Mouse (Mus musculus) megakaryocyte, embryonic 14.5 days (primary cell): ENCODE measurements around the gene Vkorc1l1. TPM values are rescaled to one million over a fixed set of nuclear protein-coding genes. Genes with fewer than 3 reads are reported as not detected.

Experiments used
- H3K27me3 ChIP-seq: replicated peaks from 2 replicates; pipeline ENCODE3; 2012; ENCODE audit warnings: inconsistent platforms
- H3K36me3 ChIP-seq: replicated peaks from 2 replicates; pipeline ENCODE3; 2012; ENCODE audit warnings: low read length, inconsistent platforms, mixed read lengths
- H3K4me1 ChIP-seq: 2 replicates; pipeline ENCODE4 v1.6.1; 2012; ENCODE audit warnings: inconsistent platforms
- H3K4me3 ChIP-seq: replicated peaks from 2 replicates; pipeline ENCODE3; 2012; ENCODE audit warnings: moderate library complexity, mild to moderate bottlenecking, inconsistent platforms
- H3K9me3 ChIP-seq: 2 replicates; pipeline ENCODE4 v1.6.1; 2012; ENCODE audit warnings: inconsistent platforms
- FLI1 ChIP-seq: IDR thresholded peaks from 2 replicates; pipeline ENCODE4 v1.6.1; 2012; ENCODE audit warnings: low read length, inconsistent platforms, mixed read lengths
- GATA1 ChIP-seq: IDR thresholded peaks from 3 replicates; pipeline ENCODE4 v1.6.1; 2012; ENCODE audit warnings: mixed read lengths, low read length, inconsistent platforms, borderline replicate concordance
- polyA plus RNA-seq: library from polyadenylated mRNA; stranded (reverse); fragments of >175 nt; gene quantifications from 2 replicates; pipeline ENCODE4 v1.2.3, GENCODE M21; 2012; ENCODE audit warnings: low replicate concordance; ENCODE audit not compliant: insufficient read depth

Vkorc1l1 gene
- polyA plus RNA-seq, 1 experiment, result 3.5 TPM

- H3K4me1 ChIP-seq, result peaks cover 43% of the 10 kb centered on the region
- no peaks in the 10 kb centered on the region for H3K9me3 ChIP-seq
- no peak overlapping the region for H3K4me3 ChIP-seq
- H3K36me3 ChIP-seq, result peaks cover 20% of the 10 kb centered on the region
- no peak for TF ChIP-seq FLI1
- no peak for TF ChIP-seq GATA1
- no peaks in the 10 kb centered on the region for H3K27me3 ChIP-seq
These were observed 26.6 kb downstream of the Vkorc1l1 start for GRCm38 (mm10) chr5:129968417-129968816.

DNA sequence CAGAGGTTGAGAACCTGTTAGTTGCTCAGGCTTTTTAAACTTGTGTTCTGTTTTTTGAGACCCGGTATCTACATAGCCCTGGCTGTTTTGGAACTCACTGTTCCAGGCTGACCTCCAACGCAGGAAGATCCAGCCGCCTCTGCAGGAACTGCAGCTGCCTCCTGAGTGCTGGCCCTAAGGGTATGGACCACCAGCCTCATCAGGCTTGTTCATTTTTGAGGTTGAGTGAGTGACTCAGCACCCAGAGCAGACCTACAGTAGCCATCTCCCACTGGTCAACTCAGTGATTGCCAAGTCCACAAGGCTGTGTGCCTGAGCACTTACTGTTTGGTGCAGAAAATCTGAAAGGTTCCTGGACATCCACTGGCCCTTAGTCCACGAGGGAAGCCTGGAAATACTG, 29.7 kb downstream of the Vkorc1l1 start:
- TF ChIP-seq GATA1 (no peak), FLI1 (no peak)
- Histone ChIP-seq H3K9me3 (no peaks in the 10 kb centered on the region), H3K27me3 (no peaks in the 10 kb centered on the region), H3K36me3 (peaks cover 33% of the 10 kb centered on the region), H3K4me3 (no peak overlapping the region), H3K4me1 (peaks cover 58% of the 10 kb centered on the region)

- H3K27me3 ChIP-seq, result no peaks in the 10 kb centered on the region
- H3K9me3 ChIP-seq, result no peaks in the 10 kb centered on the region
- H3K4me3 ChIP-seq, result no peak overlapping the region
- TF ChIP-seq GATA1 (no peak), FLI1 (no peak)
- H3K4me1 ChIP-seq, result peaks cover 67% of the 10 kb centered on the region
- peaks cover 42% of the 10 kb centered on the region for H3K36me3 ChIP-seq
These were observed 32.6 kb downstream of the Vkorc1l1 start for GRCm38 (mm10) chr5:129974354-129974753.

DNA sequence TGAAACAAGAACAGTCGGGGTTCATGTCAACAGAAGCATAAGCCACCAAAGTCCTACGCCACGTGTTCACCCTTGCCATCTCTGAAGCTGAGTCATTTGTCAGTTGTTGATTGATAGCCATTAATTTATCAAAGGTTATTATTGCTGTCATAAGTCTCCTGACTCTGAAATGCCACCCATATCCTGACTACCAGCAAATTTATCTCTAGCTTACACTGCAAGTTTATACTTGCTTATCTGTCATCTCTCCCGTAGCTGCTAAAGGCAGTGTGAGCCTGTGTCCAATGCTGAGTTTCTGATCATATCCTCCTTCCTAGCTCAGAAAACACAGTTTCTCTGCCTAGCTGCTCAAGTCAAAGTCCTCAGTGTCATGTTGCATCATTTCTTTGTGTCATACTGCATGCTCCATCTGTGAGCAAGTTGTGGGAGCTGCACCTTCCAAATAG, 33.1 kb downstream of the Vkorc1l1 start:
- H3K27me3 ChIP-seq, result no peaks in the 10 kb centered on the region
- peaks cover 72% of the 10 kb centered on the region for H3K4me1 ChIP-seq
- no peak overlapping the region for H3K4me3 ChIP-seq
- no peak for TF ChIP-seq GATA1
- no peak for TF ChIP-seq FLI1
- H3K9me3 ChIP-seq, result no peaks in the 10 kb centered on the region
- peaks cover 42% of the 10 kb centered on the region for H3K36me3 ChIP-seq

DNA sequence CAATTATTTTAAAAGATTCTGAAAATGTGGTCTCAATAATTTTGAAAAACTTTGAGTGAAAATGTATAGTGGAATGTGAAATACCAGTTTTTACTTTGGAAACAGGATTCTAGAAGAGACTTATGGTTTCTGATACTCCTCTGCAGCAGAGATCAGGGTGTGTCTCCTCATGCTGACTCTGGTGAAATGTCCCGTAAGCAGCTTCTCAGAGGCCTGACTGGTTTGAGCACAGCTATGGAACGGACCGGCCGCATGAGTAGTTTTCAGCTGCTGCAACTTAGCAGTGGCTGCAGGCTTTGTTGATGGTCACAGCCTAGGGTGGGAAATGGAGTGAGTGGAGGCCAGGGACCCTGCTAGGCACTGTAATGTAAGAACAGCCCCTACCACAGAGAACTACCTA, 36.0 kb downstream of the Vkorc1l1 start:
- TF ChIP-seq GATA1, result no peak
- no peak for TF ChIP-seq FLI1
- H3K4me1 ChIP-seq, result peaks cover 63% of the 10 kb centered on the region
- H3K9me3 ChIP-seq, result no peaks in the 10 kb centered on the region
- peaks cover 41% of the 10 kb centered on the region for H3K36me3 ChIP-seq
- peak overlapping the region; percentile 8 for H3K4me3 ChIP-seq
- no peaks in the 10 kb centered on the region for H3K27me3 ChIP-seq

- no peaks in the 10 kb centered on the region for H3K9me3 ChIP-seq
- no peaks in the 10 kb centered on the region for H3K27me3 ChIP-seq
- TF ChIP-seq GATA1 (no peak), FLI1 (no peak)
- H3K4me3 ChIP-seq, result peak overlapping the region; percentile 53
- H3K4me1 ChIP-seq, result peaks cover 65% of the 10 kb centered on the region
- H3K36me3 ChIP-seq, result peaks cover 44% of the 10 kb centered on the region
These were observed 36.8 kb downstream of the Vkorc1l1 start for GRCm38 (mm10) chr5:129978608-129979007.

GRCm38 (mm10) chr5:129980216-129980615, 38.4 kb downstream of the Vkorc1l1 start:
- Histone ChIP-seq H3K36me3 (peaks cover 46% of the 10 kb centered on the region), H3K9me3 (no peaks in the 10 kb centered on the region), H3K4me1 (peaks cover 50% of the 10 kb centered on the region), H3K4me3 (no peak overlapping the region), H3K27me3 (no peaks in the 10 kb centered on the region)
- TF ChIP-seq GATA1 (no peak), FLI1 (no peak)

GRCm38 (mm10) chr5:129989376-129989775, 47.6 kb downstream of the Vkorc1l1 start:
- peaks cover 89% of the 10 kb centered on the region for H3K36me3 ChIP-seq

DNA sequence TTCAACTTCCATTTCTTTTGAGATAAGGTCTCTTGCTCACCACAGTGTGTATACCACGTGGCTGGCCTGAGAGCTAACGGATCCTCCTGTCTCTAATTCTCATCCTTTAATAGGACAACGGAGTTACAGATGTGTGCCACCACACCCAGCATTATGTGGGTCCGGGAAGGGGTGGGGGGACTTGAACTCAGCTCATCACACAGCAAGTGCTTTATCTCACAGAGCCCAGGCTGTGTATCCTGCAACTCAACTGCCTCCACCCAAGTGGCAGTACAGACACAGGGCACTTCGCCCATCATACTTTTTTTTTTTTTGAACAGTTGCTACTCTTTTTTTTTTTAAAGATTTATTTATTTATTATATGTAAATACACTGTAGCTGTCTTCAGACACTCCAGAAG, 50.1 kb downstream of the Vkorc1l1 start:
- no peaks in the 10 kb centered on the region for H3K27me3 ChIP-seq
- peaks cover 92% of the 10 kb centered on the region for H3K36me3 ChIP-seq
- no peak for TF ChIP-seq GATA1
- no peak for TF ChIP-seq FLI1
- no peak overlapping the region for H3K4me3 ChIP-seq
- peaks cover 5% of the 10 kb centered on the region; the same call in 1 of the 2 replicates for H3K4me1 ChIP-seq
- H3K9me3 ChIP-seq, result no peaks in the 10 kb centered on the region

More at GRCm38 (mm10) chr5:129989376-129989775, 47.6 kb downstream of the Vkorc1l1 start:
- Histone ChIP-seq H3K4me1 (no peaks in the 10 kb centered on the region), H3K27me3 (no peaks in the 10 kb centered on the region), H3K9me3 (no peaks in the 10 kb centered on the region), H3K4me3 (no peak overlapping the region)
- TF ChIP-seq FLI1, result no peak
- no peak for TF ChIP-seq GATA1

- H3K4me1 ChIP-seq, result peaks cover 8% of the 10 kb centered on the region; the same call in 1 of the 2 replicates
- TF ChIP-seq FLI1, result no peak
- TF ChIP-seq GATA1, result no peak
- H3K27me3 ChIP-seq, result no peaks in the 10 kb centered on the region
- no peaks in the 10 kb centered on the region for H3K9me3 ChIP-seq
- H3K4me3 ChIP-seq, result no peak overlapping the region
- peaks cover 93% of the 10 kb centered on the region for H3K36me3 ChIP-seq
These were observed 51.6 kb downstream of the Vkorc1l1 start for GRCm38 (mm10) chr5:129993374-129993773.

DNA sequence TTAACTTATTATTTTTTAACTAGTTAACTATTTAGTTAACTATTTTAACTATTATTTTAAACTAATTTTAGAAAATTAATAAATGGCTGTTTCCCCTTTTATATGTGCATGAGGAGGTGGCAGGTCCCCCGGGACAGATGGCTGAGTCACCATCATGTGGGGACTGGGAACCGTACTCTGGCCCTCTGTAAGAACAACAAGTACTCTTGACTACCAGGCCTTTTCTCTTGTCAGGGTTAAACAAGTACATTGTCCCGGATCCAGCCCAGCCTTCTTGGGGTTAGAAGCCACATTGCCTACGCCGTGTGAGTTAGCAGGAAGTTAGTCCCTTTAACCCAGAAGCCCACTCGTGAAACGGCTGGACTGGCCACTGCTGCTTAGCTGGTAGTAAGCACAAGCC, 53.2 kb downstream of the Vkorc1l1 start:
- Histone ChIP-seq H3K4me1 (peaks cover 8% of the 10 kb centered on the region; the same call in 1 of the 2 replicates), H3K4me3 (no peak overlapping the region), H3K27me3 (no peaks in the 10 kb centered on the region), H3K9me3 (no peaks in the 10 kb centered on the region), H3K36me3 (peaks cover 93% of the 10 kb centered on the region)
- TF ChIP-seq GATA1, result no peak
- no peak for TF ChIP-seq FLI1
